In genomic region chr3:131237785-131238633, GRCm38 (mm10) we compare ENCODE assay signal across 8 mouse cellular contexts. TPM values are rescaled to one million over a fixed set of nuclear protein-coding genes. Genes with fewer than 3 reads are reported as not detected.
DNase-seq lines count a peak whose midpoint lies in the region; ATAC-seq lines count a peak whose summit lies in the region.

No protein-coding gene starts in this region.

- H3K4me1 ChIP-seq in forebrain, embryonic 11.5 days (replicated peaks; ENCODE audit: control insufficient read depth, insufficient read depth, low read length), result no peaks in the 10 kb centered on the region
- H3K4me1 ChIP-seq in liver, embryonic 15.5 days (replicated peaks), result no peaks in the 10 kb centered on the region
- H3K4me1 ChIP-seq in neural tube, embryonic 14.5 days (ENCODE audit: control insufficient read depth, insufficient read depth, low read length), result no peaks in the 10 kb centered on the region

- peak; percentile 62 to 73 for DNase-seq in CD8-positive naive resting alpha-beta T cell, adult 2 months (ENCODE audit: low read depth in 2 of 2, low spot score in 2 of 2)
- DNase-seq in brain, embryonic 18.5 days (ENCODE audit: low read depth, low spot score), result peak; percentile 64
- peak; percentile 93 for DNase-seq in forebrain, embryonic 11.5 days (ENCODE audit: low spot score)
- DNase-seq in heart, postnatal 10 days, result peak; percentile 75 to 88
- peak; percentile 67 to 90 for DNase-seq in kidney, postnatal 36 days
- peak; percentile 51 for DNase-seq in telencephalon, adult 2 months (ENCODE audit: low read depth, low spot score)

- 62% methylated on average over 19 of the region's 19 CpGs for WGBS in forebrain, embryonic 11.5 days
- WGBS in liver, embryonic 15.5 days (ENCODE audit: insufficient replicate concordance), result 56% methylated on average over 19 of the region's 19 CpGs
- WGBS in neural tube, embryonic 14.5 days, result 61% methylated on average over 19 of the region's 19 CpGs

- H3K36me3 ChIP-seq in forebrain, embryonic 11.5 days (ENCODE audit: control insufficient read depth, insufficient read depth, low read length), result no peaks in the 10 kb centered on the region; the same call in 1 of the 2 replicates
- peaks cover 24% of the 10 kb centered on the region for H3K36me3 ChIP-seq in liver, embryonic 15.5 days (replicated peaks)
- no peaks in the 10 kb centered on the region for H3K36me3 ChIP-seq in neural tube, embryonic 14.5 days (ENCODE audit: control insufficient read depth, insufficient read depth, low read length)

- intact Hi-C loops in heart, postnatal 10 days (cut with DNase I), result loop anchor here (1.0 to 5.0 kb wide), 4 partner anchors 351 to 523 kb away; no protein-coding TSS in a partner anchor

- H3K27me3 ChIP-seq in forebrain, embryonic 11.5 days (ENCODE audit: control insufficient read depth, insufficient read depth, low read length), result no peaks in the 10 kb centered on the region
- no peaks in the 10 kb centered on the region for H3K27me3 ChIP-seq in liver, embryonic 15.5 days
- H3K27me3 ChIP-seq in neural tube, embryonic 14.5 days (ENCODE audit: control insufficient read depth, insufficient read depth, low read length), result no peaks in the 10 kb centered on the region

- no peaks in the 10 kb centered on the region for H3K9me3 ChIP-seq in forebrain, embryonic 11.5 days (ENCODE audit: control insufficient read depth, low read length)
- no peaks in the 10 kb centered on the region for H3K9me3 ChIP-seq in liver, embryonic 15.5 days (replicated peaks)
- no peaks in the 10 kb centered on the region for H3K9me3 ChIP-seq in neural tube, embryonic 14.5 days (ENCODE audit: control insufficient read depth, low read length)

- no peak overlapping the region for H3K4me2 ChIP-seq in forebrain, embryonic 11.5 days (ENCODE audit: low read depth, low read length, severe bottlenecking)
- H3K4me2 ChIP-seq in liver, embryonic 15.5 days, result no peak overlapping the region
- H3K4me2 ChIP-seq in neural tube, embryonic 14.5 days (ENCODE audit: low read depth, low read length), result no peak overlapping the region

- ATAC-seq in forebrain, embryonic 11.5 days (replicated peaks; ENCODE audit: low FRiP score), result peak; percentile 86
- ATAC-seq in liver, embryonic 15.5 days (ENCODE audit: insufficient read depth), result 0 out of 2 replicates have a peak, but pooled peaks have one; percentile 25
- peak; percentile 92 for ATAC-seq in neural tube, embryonic 14.5 days (ENCODE audit: low read depth)

- no peak overlapping the region for H3K4me3 ChIP-seq in forebrain, embryonic 11.5 days (ENCODE audit: low read depth, low read length)
- H3K4me3 ChIP-seq in liver, embryonic 15.5 days (replicated peaks), result no peak overlapping the region
- H3K4me3 ChIP-seq in neural tube, embryonic 14.5 days (ENCODE audit: low read depth, low read length), result no peak overlapping the region

- no peak overlapping the region for H3K27ac ChIP-seq in forebrain, embryonic 11.5 days (ENCODE audit: low read depth, low read length)
- no peak overlapping the region for H3K27ac ChIP-seq in liver, embryonic 15.5 days (replicated peaks)
- no peak overlapping the region for H3K27ac ChIP-seq in neural tube, embryonic 14.5 days (ENCODE audit: low read depth, low read length)

- H3K9ac ChIP-seq in forebrain, embryonic 11.5 days (ENCODE audit: low read length), result no peak overlapping the region
- H3K9ac ChIP-seq in liver, embryonic 15.5 days, result no peak overlapping the region
- no peak overlapping the region for H3K9ac ChIP-seq in neural tube, embryonic 14.5 days (replicated peaks; ENCODE audit: low read depth, low read length)

RNA-seq across cellular contexts. Expression of gene Hadh, which starts 33.9 kb away (rescaled TPM):
- polyA plus RNA-seq in forebrain, embryonic 11.5 days (2014; fragmentation: Nextera tagmentation; extraction: Ambion mirVana), result 74.1 and 75.7 TPM in 2 replicates
- total RNA-seq in heart, postnatal 10 days (2021), result 100 to 1,000 TPM; 573 to 586 TPM
- polyA plus RNA-seq in liver, embryonic 15.5 days (2015; fragmentation: Nextera tagmentation; extraction: Ambion mirVana), result 114 and 120 TPM in 2 replicates
- 18.4 and 30.6 TPM in 2 replicates for polyA plus RNA-seq in neural tube, embryonic 14.5 days (2014; fragmentation: Nextera tagmentation; extraction: Ambion mirVana)

Comparison
In these comparisons a context has a peak if more than half of its experiments do, and no peak if none do; other contexts are left out.
1. ATAC-seq: peak in every context shown above with its lines; median percentile 92 in neural tube, embryonic 14.5 days; 86 in forebrain, embryonic 11.5 days; 25 in liver, embryonic 15.5 days.